Mouse (Mus musculus) lung, postnatal 10 days (tissue): ENCODE results near the gene Ctsz.

Source experiments
- DNase-seq: peaks from one replicate; pipeline ENCODE4 v3.0.0; 2021

Gene Ctsz

DNA sequence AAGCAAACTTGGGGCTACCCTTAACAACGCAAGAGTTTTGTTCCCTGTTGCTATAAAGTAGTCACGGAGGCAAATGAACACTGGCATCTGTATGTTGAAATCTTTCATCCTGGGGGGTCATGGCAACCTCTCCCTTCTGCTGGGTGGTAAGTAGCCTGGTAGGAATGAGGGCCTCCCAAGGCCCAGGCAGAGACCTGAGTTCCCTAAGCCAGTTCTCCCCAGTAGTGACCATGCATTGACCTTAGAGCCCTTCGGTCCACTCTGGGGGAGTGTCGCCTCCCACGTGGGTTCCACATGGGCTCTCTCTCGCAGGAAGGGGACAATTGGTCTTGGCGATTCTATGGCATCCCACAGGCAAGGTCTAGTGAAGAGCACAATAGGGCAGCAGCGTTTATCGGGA lies 1.1 kb upstream of the Ctsz start:
- no peak for DNase-seq

DNA sequence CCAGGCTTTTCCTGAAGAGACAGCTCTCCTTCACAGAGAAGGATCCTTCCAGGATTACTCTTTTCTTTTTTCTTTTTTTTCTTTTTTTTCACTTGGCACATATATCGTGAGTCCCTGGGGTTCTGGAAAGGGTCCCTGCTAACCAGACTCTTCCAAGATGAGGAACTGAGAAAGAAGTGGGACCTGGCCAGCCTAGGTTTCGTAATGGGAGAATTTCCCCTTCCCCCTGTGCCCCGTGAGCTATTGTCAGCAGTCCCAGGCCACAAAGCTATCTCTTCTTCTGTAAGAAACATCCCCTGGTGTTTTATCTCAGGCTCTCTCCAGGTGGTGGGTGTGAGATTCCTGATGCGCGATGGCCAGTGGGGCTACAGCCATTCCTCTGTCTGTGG lies 605 bp upstream of the Ctsz start:
- DNase-seq, result no peak

DNA sequence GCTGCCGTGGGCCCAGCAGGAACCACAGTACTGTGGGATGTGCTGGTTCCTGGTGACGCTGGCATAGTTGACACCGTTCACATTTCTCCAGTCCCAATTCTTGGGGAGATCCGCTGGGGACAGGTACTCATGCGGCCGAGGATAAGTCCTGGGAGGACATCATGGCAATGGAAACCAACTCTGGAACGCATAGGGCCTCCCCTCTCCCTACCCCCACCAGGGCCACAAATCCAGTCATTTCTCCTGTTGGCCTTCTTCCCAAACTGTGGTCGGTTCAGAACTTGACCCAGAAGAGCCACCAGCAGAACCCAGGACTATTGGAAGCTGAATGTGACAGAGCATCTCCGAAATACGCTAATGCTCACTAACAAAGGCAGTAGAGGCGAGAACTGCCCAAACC lies 658 bp downstream of the Ctsz start:
- no peak for DNase-seq

DNA sequence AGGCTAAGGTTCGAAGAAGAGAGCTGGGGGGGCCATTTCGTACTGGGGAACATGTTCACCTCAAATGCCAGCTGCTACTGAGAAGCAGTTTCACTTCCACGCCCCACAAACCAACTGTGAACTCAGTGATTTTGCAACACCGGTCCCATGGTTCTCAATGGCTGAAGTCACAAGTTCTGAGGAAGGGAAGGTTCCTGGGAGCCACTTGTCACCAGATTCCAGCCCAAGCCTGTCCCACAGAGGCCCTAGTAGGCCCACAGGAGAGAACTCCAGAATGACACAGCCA lies 1.2 kb downstream of the Ctsz start:
- peak; percentile 59 for DNase-seq

DNA sequence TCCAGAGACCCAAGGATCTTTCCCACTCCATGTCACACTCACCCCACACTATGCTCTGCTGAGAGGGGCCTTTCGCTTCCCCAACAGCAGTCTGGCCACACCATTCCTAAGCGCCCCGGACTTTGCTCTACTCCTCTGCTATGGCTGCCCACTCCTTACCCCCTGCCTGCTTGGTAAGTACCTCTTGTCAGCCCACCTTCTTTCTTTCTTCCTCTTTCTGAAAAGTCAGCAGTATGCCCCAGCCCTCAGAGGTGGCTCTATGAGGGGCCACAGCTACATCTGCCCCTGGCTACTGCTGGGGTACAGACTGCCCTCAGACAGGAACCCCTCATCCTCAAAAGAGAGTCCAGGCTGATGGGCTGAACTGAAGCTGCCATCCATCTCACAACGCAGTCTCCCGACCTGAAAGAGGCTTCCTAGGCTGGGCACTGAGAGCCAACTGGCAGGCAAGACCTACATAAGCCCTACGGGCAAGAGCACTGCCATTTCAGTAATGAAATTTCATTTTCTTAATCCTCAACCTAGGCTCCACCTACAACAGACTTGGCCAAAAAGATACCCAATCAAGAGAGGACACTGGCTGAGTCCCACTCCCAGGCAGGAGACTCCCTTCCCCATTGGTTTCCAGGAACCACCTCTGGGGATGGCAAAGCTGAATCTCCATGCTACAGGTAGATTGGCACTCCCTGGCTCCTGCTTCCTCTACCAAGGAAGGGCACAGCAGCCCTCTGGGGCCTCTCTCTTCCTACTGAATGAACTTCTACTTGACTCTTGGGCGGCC lies 1.7 kb downstream of the Ctsz start:
- no peak for DNase-seq

DNA sequence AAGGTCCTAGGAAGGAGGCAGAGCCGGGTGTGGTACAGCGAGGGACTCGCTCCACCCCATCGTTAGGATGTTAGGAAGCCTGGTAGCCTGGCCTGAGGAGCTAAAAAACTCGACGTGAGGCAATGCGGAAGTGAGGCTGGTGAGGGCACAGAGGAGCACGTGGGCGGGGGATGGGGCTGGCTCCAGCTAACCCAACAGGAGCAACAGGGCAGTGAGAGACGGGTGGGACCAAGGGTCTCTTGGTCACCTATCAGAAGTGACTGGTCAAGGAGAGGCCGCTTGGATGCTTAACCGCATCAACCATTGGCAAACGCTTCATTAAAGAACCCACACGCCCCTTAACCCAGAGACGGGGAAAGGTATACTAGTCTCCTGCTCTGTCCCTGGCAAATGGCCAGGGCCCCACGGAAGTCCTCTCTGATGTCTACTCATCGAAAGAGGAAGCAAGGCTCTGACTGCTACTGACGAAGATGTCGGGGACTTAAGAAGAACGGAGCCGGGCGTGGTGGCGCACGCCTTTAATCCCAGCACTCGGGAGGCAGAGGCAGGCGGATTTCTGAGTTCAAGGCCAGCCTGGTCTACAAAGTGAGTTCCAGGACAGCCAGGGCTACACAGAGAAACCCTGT lies 2.6 kb downstream of the Ctsz start:
- peak; percentile 29 for DNase-seq

DNA sequence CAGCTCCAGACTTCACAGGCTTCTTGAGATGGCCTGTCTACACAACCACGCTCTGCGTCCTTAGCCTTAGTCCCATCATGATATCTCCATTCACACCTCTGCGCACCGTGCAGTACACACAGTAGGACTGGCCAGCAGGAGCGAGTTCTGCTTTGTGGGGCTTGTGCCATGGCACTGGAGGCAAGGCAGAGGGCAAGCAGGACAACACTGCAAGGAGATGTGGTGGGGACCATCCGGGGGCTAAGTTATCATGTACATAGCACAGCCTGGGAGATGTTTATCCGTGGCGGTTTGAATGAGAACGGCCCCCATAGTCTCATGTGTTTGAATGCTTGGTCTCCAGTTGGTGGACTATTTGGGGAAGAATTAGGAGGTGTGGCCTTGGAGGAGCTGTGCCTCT lies 3.9 kb downstream of the Ctsz start:
- no peak for DNase-seq

DNA sequence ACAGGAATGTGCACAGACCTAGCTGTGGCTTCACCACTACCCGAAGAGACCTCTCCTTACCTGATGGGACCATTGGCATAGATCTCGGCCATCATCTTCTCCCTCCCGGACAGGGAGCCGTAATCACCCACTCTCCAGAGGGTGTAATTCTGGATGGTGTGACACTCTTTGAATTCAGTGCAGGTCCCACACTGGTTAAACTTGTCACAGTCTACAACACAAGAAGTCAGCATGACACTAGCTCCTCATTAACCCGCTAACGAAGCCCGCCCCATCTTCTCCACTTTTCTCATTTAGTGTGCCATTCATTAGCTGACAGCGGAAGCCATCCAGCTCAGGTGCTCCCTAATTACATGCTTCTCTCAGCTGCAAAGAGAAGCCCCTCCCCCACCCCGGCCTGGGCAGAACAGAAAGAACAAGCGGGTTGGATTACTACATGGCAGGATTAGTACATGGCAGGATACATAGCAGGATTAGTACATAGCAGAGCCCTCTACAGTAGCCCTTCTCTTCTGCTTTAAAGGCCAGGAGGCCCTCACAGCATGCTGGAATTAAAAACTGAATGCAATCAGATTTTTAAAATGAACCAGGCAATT lies 9.7 kb downstream of the Ctsz start:
- DNase-seq, result no peak

DNA sequence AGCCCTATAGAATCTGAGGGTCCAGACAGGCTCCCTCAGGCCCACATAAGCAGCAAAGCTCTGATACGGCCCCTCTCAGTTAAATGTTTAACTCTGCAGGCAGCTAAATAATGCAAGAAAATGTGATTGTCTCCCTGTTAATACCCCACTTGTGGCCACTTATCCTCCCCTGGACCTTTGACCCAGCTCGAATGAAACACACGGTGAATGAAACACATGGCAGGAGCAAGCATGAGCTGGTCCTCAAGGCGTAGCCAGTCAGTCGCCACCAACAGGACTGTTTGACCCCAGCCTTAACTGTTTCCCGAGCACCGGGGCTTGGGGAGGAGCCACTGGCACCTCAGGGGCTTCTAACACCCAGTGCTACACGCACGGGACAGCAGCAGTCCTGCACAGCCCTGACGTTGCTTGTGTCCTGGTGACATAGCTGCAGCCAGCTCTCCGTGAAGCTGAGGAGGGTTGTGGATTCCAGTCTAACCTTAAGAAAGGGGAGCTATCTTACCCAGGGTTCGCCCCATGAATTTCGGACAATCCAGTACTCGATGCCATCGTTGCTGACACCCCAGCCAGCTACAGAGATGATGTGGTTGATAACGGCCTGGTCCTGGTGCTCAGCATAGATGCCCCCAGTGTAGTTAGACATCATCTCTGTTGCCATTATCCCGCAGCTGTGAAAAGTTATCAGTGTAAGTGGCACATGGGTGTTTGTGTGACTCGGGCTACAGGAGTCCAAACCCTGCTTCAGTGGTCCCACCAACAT lies 10.6 kb downstream of the Ctsz start:
- DNase-seq, result no peak

DNA sequence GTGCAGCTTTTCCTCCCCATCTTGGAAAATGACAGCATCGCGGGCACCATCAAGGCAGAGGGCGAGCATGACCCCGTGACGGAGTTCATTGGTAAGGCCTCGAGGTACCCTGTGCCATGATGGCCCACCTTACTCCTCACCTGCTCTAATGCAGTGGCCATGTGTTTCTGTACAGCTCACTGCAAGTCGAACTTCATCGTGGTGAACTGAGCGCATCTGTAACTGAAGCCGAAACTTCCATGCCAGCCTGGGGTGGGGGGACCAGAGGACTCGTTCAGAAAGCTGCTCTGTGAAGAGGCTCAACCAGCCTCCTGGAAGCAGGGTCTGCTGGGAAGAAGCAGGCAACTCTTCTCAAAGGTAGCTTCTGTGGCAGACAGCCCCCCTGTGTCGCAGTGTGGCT lies 12.0 kb downstream of the Ctsz start:
- no peak for DNase-seq

DNA sequence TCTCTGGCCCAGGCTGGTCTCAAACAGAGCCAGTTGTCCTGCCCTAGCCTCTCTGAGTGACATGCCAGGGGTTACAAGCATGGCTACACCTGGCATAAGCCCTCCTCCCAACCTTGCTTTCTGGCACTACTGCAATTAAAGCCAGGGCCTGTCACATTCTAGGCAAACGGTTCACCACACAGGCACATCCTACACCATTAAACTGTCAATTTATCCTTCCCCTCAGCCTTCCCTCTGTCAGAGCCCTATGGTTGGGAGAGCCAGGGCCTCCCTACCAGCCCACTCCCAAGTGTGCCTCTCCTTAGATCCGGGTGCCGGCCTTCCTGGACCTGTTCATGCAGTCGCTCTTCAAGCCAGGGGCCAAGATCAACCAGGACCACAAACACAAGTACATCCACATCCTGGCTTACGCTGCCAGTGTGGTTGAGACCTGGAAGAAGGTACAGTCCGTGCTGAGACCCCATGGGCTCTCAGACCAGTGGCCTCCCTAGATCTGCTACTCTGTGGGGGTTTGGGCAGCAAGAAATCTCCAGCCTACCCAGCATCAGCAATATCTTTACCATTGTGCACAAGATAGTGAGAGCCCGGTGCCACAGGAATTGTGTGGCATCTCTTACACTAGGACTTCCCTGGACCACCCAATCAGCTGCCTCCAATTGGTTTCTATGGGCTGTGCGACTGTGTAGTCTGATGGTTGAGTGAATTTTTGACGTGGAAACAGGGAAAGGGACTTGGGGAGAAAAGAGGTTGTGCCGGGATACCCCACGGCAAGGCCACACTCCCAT lies 14.3 kb downstream of the Ctsz start:
- DNase-seq, result no peak

DNA sequence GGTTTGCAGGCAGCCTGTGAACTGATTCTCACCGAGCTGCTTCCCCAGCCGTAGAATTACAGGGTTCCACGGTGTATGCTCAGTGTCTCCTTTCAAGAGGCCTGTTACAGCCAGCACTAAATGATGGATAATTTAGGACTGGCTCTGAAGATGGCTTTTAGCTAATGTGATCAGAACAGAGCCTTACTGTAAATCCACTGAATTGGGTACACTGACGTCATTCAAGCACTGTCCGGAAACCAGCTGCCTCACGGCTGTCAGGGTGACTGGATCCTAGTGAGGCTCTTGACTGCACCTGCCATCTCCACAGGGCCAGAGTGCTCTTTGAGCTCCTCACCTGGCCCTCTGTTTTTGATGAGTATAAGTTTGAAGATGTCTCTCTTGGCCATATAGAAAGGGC lies 17.7 kb downstream of the Ctsz start:
- DNase-seq, result no peak

DNA sequence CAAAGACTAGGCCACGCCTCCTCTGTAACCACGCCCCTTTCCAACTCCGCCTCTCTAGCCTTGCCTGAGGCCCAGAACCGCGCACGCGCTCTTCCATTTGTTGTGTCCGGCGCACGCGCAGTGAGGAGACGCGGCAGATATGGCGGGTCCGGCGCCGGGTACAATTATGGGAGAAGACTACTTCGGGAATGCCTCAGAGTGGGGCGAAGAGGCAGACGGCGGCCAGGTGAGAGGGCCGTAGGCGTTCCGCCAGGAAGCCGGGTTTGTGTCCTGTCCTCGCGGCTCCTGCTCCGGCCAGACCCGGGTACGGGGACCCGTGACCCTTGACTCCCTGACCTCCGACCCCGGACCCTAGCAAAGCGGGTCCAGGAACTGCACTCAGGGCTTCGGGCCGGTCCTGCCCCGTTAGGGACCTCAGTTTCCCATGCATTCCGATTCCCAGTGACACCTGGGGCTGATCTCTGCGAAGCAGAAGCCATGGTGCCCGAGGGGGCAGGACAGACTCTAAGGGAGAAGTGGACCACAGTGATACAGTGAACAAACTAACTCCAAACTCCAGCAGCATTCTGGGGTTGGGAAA lies 23.0 kb downstream of the Ctsz start, which contains the start of gene Nelfcd:
TSS of gene Nelfcd (plus strand) at position 74 of the 580 bp plus-strand sequence.
- peak; percentile 96 for DNase-seq

DNA sequence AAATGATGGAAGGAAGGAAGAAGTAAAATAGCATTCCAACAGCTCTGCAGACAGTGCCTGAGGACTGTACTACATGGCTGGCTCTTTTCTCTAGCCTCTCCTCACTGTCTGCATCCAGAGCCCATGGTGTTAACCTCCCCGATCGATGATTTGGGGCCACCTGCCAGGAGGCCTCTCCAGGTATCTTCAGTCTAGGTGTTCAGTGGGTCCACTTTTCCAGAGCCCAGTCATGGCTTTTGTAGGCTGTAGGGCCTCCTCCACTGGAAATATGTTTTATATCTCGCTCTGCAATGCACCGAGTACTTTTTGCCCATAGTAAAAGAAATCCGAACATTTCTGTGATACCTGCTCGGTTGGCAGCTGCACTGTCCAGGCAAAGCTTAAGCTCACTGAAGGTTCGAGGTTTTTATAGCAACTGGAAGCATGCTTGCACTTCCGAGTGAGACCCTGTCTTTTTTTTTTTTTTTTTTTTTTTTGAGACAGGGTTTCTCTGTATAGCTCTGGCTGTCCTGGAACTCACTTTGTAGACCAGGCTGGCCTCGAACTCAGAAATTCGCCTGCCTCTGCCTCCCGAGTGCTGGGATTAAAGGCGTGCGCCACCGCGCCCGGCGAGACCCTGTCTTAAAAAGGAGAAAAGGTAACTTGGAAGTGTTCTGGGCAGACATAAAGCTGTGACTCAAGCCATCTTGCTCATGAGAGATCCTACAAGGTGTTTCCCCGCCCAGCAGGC lies 23.7 kb downstream of the Ctsz start:
- DNase-seq, result no peak

DNA sequence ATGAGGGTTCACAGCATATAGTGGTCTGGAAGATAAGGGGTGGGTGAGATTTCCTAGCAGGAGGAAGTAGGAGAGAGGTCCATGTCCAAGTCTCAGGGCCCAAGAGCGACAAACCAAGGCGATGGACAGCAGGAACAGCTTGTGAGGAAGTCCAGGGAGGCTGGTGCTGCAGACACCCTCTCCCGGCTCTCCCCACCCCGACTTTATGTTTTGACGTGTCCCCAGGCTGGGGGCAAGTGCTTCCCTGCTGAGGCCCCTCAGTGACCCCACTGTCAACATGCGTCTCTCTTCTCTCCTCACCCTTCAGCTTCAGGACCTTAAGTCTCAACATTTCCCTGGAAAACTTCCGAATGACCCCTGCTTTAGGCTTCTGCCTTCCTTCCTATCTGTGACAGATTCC lies 25.7 kb downstream of the Ctsz start:
- no peak for DNase-seq

DNA sequence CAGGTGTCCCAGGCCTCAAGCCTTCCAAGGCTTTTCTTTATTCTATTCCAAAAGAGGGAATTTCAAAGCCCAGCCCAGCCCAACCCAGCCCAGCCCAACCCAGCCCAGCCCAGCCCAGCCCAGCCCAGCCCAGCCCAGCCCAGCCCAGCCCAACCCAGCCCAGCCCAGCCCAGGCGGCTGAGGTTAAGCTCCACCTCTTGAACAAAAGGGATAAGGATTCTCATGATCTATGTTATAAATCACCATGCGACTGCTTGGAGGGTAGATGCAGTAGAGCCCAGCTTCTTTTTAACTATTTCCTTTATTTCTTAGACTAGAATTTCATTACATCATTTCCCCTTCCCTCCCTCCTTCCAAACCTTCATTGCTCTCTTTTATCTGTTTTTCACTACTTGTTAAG lies 28.6 kb downstream of the Ctsz start:
- DNase-seq, result no peak

DNA sequence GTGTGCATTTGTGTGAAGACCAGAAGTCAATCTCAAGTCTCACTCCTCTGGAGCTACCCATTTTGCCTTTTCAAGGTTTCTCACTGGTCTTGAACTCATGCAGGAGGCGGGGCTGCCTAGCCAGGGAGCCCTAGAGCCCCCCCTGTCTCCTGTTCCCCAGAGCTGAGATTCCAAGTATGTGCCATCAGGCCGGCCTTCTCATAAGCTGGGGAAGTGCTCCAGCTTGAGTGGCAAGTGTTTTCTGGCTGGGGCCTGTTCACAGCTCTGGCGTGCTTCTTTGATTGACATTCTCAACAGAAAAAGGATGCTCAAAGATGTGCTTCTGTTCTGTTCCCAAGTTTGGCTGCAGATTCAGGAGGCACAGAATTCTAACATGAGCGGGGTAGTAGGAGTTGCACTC lies 38.4 kb downstream of the Ctsz start:
- no peak for DNase-seq

DNA sequence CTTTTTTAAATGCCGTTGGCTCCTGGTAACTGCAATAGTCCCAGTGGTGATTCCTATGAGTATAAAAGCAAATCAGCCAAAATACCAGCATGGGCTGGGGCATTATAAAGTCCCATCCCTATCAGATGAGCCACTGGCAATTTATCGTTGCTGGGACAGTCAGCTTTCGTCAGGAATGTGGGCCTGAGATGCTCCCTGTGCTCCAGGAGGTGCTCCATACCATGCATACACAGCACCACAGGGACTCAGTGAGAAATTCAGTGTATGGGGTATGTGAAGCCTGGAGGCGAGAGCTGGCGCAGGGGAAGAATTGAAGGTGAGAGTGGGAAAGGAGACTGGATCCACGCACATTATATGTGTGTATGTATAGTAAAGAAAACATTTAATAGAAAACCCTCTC lies 41.0 kb downstream of the Ctsz start:
- no peak for DNase-seq

DNA sequence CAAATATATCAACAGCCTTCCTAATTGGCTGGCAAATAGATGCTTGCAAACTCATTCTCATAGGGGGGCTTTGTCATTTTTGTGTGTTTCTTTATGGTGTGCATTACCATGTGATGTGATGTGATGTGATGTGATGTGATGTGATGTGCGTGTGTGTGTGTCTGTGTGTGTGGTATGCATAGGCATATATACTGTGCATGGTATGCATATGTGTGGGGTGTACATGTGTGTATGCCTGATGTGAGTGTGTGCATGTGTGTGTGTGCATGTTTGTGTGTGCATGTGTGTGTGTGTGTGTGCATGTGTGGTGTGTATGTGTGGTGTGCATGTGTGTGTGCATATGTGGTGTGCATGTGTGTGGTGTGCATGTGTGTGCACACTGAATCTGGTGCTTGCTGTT lies 41.8 kb downstream of the Ctsz start:
- DNase-seq, result no peak

DNA sequence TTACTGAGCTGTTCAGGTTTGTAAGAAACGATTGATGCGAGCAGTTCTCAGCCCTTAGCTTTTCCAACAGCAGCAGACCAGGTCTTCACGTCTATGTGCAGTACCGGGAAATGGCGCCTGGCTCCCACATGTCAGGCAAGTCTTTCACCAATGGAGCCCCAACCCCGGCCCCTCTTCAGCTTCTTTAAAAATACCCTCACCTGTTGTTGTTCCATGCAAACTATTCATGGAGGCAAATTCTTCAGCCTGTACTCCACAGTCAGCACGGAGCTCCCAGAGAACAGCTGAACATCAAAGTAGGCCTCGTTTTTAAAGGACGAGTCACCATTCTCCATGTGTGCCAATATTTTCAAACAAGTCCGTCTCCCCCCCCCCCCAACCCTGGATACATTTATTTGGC lies 42.2 kb downstream of the Ctsz start:
- no peak for DNase-seq

DNA sequence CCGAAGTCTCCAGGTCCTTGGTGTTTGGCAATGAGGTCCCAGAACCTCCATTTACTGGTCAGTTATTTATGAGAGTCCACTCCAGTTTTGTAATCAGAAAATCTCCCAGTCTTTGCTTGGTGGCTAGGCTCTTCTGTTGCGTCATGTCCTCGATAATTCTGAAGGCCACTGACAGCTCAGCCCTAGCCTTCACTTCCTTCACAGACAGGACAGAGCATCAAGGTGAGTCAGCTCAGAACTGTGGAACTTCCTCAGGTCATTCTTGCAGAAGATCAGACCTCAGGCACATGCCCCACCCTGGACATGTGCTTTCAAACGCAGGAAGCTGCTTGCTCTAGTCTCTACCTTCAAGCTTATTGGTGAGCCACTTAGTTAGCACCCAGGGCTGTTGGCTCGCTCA lies 45.5 kb downstream of the Ctsz start:
- DNase-seq, result no peak

DNA sequence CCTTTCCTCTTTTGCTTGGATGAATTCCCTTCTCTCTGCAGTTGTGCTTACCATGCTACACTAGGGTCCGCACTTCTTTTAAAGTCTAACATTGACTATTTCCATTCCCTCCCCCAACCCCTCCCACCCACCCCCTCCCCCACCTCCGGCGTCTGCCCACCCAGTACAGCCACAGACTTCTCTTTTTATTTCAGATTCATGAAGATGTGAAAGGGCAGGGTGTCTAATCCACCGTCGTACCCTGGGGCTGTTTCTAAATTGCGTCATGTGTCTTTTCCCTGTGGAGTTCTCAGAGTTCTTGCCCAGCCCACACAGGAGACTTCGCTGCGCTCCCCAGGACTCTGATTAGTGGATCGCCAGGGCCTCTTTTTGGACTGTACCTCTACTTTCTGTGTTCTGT lies 46.3 kb downstream of the Ctsz start:
- DNase-seq, result no peak
